Mouse (Mus musculus): ENCODE data around the gene Cops8. TPM values are rescaled to one million over a fixed set of nuclear protein-coding genes. Genes with fewer than 3 reads are reported as not detected.

Cops8 gene
- total RNA-seq, 1 experiment from 2014 or later: 77.8 TPM

DNA sequence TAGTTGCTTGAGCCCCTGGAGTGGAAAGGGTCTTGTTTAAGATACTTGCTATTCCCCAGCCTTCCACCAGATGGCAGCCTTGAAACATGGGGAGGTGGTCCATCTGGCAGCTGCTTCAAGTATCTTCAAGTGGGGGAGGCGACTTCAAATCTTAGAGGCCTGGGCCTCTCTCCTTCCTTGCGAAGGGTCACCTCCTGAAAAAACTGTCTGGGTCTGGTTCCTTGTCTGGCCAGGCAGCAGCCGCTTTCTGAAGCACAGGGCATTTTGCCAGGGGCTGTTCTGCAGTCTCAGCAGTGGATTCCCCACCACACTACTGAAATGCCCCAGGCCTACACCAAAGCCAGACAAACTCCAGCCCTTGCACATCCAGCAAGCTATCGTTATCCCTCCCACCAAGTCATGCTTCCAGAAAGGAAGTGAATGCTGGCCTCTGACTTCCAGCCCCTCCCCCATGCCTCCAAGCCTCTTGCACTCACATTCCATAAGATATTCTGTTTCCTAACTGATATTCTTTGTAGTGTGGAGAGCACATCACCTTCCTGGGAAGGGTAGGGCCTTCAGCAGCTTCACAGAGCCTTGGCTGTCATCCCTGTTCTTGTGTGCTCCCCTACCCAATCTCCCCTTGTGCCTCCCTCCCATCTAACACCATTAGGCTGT, 48.1 kb downstream of the Cops8 start:
- ATAC-seq (replicated peaks; ENCODE audit: low read depth, poor library complexity, severe bottlenecking): 0 out of 2 replicates have a peak, but pooled peaks have one; percentile 32

GRCm38 (mm10) chr1:90651781-90652180, 49.0 kb downstream of the Cops8 start:
- no peak for ATAC-seq (replicated peaks; ENCODE audit: low read depth, poor library complexity, severe bottlenecking)

DNA sequence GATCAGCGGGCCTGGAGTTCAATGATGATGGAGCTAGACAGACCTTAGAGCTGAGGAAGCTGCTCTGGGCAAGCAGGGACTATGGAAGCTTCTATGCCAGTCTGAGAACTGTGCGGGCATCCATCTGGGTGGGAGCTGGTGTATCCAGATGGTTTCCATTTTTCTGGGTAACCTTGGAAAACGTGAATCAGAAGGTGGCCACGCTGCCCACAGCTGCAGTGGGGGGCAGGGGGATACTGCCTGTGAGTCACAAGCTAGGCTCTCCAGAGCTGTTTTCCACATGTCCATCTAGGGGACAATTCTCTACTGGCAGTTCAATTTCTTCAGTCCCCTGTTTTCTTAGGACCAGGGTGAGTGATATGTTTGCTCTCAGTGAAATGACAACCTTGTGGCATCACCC, 49.8 kb downstream of the Cops8 start:
- ATAC-seq (replicated peaks; ENCODE audit: low read depth, poor library complexity, severe bottlenecking): no peak

DNA sequence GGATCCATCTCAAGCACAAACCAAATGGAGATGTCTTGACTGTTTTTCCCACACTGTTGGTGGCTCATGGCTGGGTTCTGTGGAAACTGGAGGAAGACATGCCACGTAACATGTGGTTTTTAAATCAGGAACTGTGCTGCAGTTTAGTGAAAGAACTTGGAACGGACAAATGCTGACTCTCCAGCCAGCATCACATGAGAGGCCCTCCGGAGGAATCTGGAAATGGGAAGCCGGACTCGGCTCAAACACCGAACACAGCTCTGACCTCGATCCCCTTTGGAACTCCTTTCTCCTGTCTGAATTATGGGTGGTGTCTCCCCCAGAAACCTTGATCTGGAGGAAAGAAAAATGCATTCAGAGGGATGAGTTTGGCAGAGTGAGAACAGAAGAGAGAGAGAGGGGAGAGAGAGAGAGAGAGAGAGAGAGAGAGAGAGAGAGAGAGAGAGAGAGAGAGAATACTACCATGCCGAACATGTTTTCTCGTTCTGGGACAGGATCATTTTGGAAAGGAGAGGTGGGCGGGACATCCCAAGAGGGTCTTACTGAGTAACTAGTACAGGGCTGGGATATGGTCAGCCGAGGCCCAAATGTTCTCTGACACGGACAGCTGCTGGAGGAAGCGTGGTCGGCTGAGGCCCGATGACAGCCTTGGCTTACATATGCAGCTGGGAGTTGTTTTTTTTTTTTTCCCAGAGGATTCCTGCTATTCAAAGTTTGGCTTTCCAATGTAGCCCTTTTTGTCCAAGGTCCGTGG, 53.9 kb downstream of the Cops8 start:
- no peak for ATAC-seq (replicated peaks; ENCODE audit: low read depth, poor library complexity, severe bottlenecking)

- no peak for ATAC-seq (replicated peaks; ENCODE audit: low read depth, poor library complexity, severe bottlenecking)
Observed at GRCm38 (mm10) chr1:90657292-90658050, 54.7 kb downstream of the Cops8 start.

DNA sequence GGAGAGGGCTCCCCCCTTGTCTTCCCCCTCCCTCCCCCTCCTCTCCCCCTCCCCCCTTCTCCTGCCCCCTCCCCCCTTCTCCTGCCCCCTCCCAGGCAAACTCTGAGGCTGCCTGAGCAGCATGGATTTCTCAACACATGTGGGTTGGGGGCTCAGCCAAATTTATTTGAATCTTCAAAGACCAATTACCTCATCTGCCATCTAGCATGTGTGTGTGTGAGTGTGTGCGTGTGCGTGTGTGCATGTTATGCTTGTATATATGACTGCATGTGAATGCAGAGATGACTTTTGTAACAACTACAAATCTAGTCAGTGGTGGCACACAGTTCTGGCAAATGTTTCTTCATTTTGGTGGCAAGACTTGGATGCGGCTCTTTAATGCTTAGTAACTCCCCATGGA, 55.8 kb downstream of the Cops8 start:
- no peak for ATAC-seq (replicated peaks; ENCODE audit: low read depth, poor library complexity, severe bottlenecking)

DNA sequence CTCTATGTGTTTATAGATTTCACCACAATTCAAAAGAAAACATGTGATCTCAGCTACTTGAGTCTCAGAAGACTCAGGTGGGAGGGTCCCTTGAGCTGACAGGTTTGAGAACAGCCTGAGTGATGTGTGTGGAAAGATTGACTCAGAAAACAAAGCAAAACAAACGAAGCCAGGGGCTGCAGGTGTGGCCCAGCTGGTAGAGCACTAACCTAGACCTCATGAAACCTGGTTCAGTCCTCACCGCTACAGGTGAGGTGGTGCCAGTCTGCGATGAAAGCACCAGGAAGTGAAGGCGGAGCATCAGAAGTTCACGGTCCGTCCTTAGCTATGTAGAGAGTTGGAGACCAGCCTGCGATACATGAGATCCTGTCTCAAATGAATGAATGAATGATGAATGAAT, 57.4 kb downstream of the Cops8 start:
- ATAC-seq (replicated peaks; ENCODE audit: low read depth, poor library complexity, severe bottlenecking): no peak

DNA sequence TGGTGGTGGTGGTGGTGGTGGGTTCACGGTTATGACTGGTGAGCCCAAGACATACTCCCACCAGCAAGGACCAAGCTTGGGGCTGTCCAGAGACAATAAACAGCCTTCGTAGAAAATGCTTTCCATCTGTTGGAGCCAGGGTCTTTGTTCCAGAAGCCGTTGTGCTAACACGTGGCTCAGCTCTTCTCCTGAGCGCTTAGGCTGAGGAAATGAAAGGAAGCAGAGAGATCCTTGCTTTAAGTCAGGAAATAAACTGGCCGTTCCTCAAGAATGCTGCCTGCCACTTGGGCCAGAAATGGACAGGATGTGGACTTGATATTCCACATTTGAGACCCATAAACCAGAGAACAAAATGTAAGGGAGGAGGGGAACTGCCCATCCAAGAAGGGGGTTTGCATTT, 59.7 kb downstream of the Cops8 start:
- ATAC-seq (replicated peaks; ENCODE audit: low read depth, poor library complexity, severe bottlenecking): no peak

Other genes starting within 250 kb of the Cops8 start
- gene Col6a3, start 241.0 kb downstream of the Cops8 start, total RNA-seq (2017): not detected in 2 replicates

All from common myeloid progenitor, adult 5-6 weeks (primary cell).